Mouse (Mus musculus) thymus, adult 2 months (tissue): Measurements from ENCODE around the gene Gm17359.

Source experiments
- CTCF ChIP-seq: fragments of 200-500 bp; IDR thresholded peaks from 2 replicates; pipeline ENCODE4 v1.5.1; 2012; ENCODE audit warnings: mild to moderate bottlenecking, control low read depth, low read length, moderate library complexity, borderline replicate concordance; ENCODE audit not compliant: control insufficient read depth, poor library complexity, insufficient read depth; ENCODE audit errors: extremely low read depth
- POLR2A ChIP-seq: fragments of 200-500 bp; IDR thresholded peaks from 2 replicates; pipeline ENCODE4 v1.6.1; 2012; ENCODE audit warnings: mild to moderate bottlenecking, low read length, control low read depth, moderate library complexity; ENCODE audit not compliant: control insufficient read depth, poor library complexity, insufficient read depth; ENCODE audit errors: extremely low read depth

GRCm38 (mm10) chr3:79425441-79425840 lies 89.0 kb downstream of the Gm17359 start:
- TF ChIP-seq CTCF (no peak), POLR2A (no peak)
